Mouse (Mus musculus) megakaryocyte, embryonic 14.5 days (primary cell): Measurements from ENCODE around the gene Hist1h4h.

Source experiments
- FLI1 ChIP-seq: IDR thresholded peaks from 2 replicates; pipeline ENCODE4 v1.6.1; 2012; ENCODE audit warnings: low read length, inconsistent platforms, mixed read lengths
- GATA1 ChIP-seq: IDR thresholded peaks from 3 replicates; pipeline ENCODE4 v1.6.1; 2012; ENCODE audit warnings: mixed read lengths, low read length, inconsistent platforms, borderline replicate concordance

DNA sequence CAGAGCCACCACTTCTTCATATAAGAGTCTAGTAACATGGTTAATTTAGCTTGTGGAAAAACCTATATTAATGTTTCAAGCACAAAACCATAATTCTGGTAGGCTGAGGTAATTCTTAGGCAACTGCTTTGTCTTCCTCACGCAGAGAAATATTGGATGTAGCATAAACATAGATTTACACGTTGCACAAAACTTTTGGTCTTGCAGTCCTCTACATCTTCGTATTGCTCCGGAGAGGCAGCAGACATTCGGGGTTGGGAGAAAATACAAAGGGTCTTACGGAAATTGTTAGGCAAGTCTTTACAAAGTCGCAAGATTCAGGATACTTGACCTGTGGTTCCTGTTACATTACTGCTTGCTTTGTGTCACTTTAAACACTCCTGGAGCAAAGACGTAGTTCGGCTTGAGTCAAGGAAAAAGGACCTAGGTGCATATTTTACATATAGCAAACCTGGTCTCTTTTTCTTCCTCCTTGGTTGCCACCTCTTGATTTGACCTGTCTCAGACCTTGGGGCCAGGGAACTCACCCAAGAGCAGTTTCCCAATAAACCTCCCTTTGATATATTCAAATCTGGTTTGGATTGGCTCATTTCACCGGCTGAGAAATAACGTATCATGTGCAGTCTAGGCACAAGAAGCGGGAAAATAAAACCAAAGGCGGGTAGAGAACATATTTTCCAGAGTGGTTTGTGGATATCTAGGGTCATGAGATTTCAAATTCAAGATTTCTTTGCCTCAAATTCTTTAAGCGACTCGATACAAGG, 3.7 kb downstream of the Hist1h4h start:
- TF ChIP-seq GATA1 (no peak), FLI1 (no peak)
